Mouse (Mus musculus) kidney, adult 18-20 months (tissue): ENCODE measurements around the gene Fpr-rs4.
"Not testable (repeated sequence)": the region's sequence is repeated elsewhere in the genome, so short reads cannot be mapped to it uniquely, and the experiment has no call there.

ENCODE experiments used
- DNase-seq: peaks from one replicate; pipeline ENCODE4 v3.0.0; 2021

Fpr-rs4 gene

DNA sequence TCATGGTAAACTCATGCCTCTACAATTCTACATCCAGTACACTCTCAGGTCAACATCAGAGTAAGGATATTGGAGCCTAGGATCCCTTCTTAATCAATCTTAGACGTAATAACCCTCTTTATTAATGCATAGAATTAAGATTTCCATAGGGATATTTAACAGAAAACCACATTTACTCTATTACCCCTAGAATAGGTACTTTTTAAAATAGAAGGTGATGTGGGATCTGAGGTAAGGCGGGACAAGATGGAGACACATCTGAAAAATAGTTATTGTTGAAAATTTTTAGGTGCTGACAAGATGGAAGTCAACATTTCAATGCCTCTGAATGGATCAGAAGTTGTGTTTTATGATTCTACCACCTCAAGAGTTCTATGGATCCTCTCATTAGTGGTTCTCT, at the start of gene Fpr-rs4:
Fpr-rs4 (plus strand) TSS at position 301 of the 400 bp plus-strand sequence.
- no peak for DNase-seq

DNA sequence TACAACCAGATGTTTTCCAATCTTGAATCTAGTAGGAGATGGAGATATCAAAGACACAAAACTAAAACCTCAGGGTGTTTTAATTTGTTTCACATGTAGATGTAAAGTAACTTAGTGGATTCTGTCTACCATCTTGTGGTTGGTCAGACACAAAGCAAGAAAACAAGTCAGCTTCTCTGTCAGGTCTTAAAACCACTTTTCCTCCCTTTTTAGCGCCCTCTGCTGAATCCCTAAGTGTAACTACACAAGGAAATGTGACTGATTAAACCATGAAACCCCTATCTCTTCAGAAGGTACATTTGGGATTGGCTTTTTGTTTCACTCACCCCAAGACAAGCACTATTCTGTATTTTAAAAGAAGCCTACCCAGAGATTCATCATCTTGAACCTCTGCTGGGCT, 48.1 kb upstream of the Fpr-rs4 start:
- DNase-seq: no peak

DNA sequence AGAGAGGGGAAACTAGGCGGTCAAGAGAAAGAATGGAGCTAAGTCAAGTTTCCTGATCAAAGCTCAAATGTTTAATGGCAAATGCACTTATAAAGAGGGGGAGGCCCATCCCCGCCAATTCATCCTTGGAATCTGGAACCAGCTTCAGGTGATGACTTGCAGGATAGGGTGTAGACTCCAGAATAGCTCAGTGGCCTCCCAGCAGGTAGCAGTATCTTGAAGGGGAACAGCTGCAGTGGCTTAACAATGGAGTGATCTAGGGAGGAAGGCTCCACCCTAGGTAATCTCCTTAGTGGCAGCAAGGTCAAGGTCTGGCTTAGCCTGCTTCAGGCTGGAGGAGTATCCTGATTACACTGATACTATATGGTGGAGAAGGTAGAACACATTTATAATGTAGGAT, 40.3 kb upstream of the Fpr-rs4 start:
- not testable (repeated sequence) for DNase-seq

DNA sequence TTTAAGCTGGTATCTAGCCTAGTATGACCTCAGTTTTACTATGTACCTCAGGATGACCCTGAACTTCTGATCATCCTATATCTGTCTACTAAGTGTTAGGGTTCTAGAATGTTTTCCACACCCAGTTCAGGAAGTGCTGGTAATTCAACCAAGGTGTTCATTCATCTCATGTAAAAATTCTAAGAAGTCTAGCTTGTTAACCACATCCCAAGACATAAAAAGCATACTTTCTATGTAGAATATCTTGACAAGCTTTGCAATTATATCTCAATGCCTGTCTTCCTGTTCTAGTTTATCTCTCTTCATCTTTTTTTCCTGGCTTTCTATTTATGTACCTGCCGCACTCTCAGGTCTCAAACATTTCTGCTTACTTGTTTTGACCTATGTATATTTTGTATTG, 16.8 kb upstream of the Fpr-rs4 start:
- no peak for DNase-seq

DNA sequence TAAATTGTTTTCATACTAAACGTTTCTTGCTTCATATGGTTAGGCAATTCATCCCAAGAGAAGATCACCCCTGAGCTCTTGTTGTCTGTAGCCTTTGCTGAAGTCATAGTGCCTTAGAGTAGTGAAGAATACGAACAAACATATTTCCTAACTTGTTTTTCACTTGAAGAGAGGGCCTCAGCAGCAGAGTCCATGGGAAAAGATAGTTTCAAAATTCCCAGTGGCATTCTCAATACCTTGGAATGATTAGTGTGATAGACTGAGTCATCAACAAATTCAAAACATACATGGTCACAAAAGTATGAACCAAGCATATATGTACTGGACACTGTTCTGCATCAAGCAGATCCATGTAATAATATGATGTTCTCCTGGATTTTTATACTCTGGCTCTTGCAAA, 27.6 kb downstream of the Fpr-rs4 start, which contains the start of gene Vmn2r124:
Vmn2r124 (plus strand) TSS at position 301 of the 400 bp plus-strand sequence.
- no peak for DNase-seq
